Mouse (Mus musculus) heart, adult 2 months (tissue): ENCODE data around the gene Mmp24.

Source experiments
- CTCF ChIP-seq: fragments of 200-600 bp; IDR thresholded peaks from 2 replicates; pipeline ENCODE4 v1.8.1; 2022; ENCODE audit warnings: antibody characterized with exemption, mild to moderate bottlenecking, moderate library complexity
- EP300 ChIP-seq: fragments of 200-500 bp; IDR thresholded peaks from 2 replicates; pipeline ENCODE4 v1.6.1; 2011; ENCODE audit warnings: low read depth, low read length, control low read depth; ENCODE audit not compliant: insufficient read depth
- POLR2A ChIP-seq: fragments of 200-500 bp; IDR thresholded peaks from 2 replicates; pipeline ENCODE4 v1.6.1; 2011; ENCODE audit warnings: mild to moderate bottlenecking, low read depth, low read length, control low read depth; ENCODE audit not compliant: insufficient read depth

- TF ChIP-seq POLR2A (no peak), EP300 (no peak), CTCF (no peak)
Observed at GRCm38 (mm10) chr2:155850120-155850519, 75.0 kb downstream of the Mmp24 start.
